Mouse (Mus musculus): ENCODE data around the gene Ccdc13. TPM values are rescaled to one million over a fixed set of nuclear protein-coding genes. Genes with fewer than 3 reads are reported as not detected.
A peak's percentile ranks its signal among the peaks of the same experiment; 100 is the strongest.

Gene Ccdc13
- polyA plus RNA-seq, 1 experiment from 2014 or later, result 3.6 TPM

- Histone ChIP-seq H3K9ac (ENCODE audit: low read depth, low read length) (no peak overlapping the region), H3K4me2 (ENCODE audit: low read length) (no peak overlapping the region), H3K4me1 (ENCODE audit: control insufficient read depth, insufficient read depth, low read depth, low read length) (peaks cover 5% of the 10 kb centered on the region), H3K27me3 (replicated peaks; ENCODE audit: control insufficient read depth, insufficient read depth, low read length) (peaks cover 9% of the 10 kb centered on the region), H3K27ac (ENCODE audit: low read depth, low read length) (no peak overlapping the region), H3K36me3 (ENCODE audit: control insufficient read depth, insufficient read depth, low read length) (no peaks in the 10 kb centered on the region), H3K9me3 (ENCODE audit: control insufficient read depth, low read length) (no peaks in the 10 kb centered on the region), H3K4me3 (ENCODE audit: low read length) (no peak overlapping the region)
- 88% methylated on average over 7 of the region's 7 CpGs for WGBS
- ATAC-seq, result no peak
Measured at GRCm38 (mm10) chr9:121776511-121776910, 62.8 kb downstream of the Ccdc13 start.

GRCm38 (mm10) chr9:121775951-121776350 is 63.3 kb downstream of the Ccdc13 start:
- no peak overlapping the region for H3K4me3 ChIP-seq (ENCODE audit: low read length)
- 81% methylated on average over 10 of the region's 10 CpGs for WGBS
- H3K4me1 ChIP-seq (ENCODE audit: control insufficient read depth, insufficient read depth, low read depth, low read length), result peaks cover 5% of the 10 kb centered on the region
- no peak overlapping the region for H3K9ac ChIP-seq (ENCODE audit: low read depth, low read length)
- H3K9me3 ChIP-seq (ENCODE audit: control insufficient read depth, low read length), result no peaks in the 10 kb centered on the region
- no peaks in the 10 kb centered on the region for H3K36me3 ChIP-seq (ENCODE audit: control insufficient read depth, insufficient read depth, low read length)
- H3K27ac ChIP-seq (ENCODE audit: low read depth, low read length), result no peak overlapping the region
- ATAC-seq, result no peak
- no peak overlapping the region for H3K4me2 ChIP-seq (ENCODE audit: low read length)
- H3K27me3 ChIP-seq (replicated peaks; ENCODE audit: control insufficient read depth, insufficient read depth, low read length), result peaks cover 9% of the 10 kb centered on the region

DNA sequence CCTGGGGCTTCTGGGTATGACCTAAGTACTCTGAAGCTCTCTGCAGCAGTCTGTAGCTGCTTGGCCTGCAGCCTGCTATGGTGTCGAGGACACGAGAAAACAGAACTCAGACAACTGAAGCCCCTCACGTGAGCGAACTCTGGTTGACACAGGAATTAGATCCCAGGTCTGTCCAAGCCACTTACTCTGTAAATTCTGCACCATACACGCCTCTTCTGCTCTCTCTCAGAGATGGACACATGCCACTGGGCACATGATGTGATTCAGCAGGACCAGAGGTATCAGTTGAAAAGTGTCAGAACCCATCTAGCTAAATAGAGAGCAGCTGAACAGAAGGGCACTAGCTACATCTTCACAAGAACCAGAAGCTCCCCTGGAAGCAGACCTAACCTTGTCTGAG is 66.8 kb downstream of the Ccdc13 start:
- peaks cover 12% of the 10 kb centered on the region for H3K36me3 ChIP-seq (ENCODE audit: control insufficient read depth, insufficient read depth, low read length)
- no peak for ATAC-seq
- H3K4me1 ChIP-seq (ENCODE audit: control insufficient read depth, insufficient read depth, low read depth, low read length), result no peaks in the 10 kb centered on the region
- no peaks in the 10 kb centered on the region for H3K9me3 ChIP-seq (ENCODE audit: control insufficient read depth, low read length)
- H3K4me3 ChIP-seq (ENCODE audit: low read length), result no peak overlapping the region
- H3K27me3 ChIP-seq (replicated peaks; ENCODE audit: control insufficient read depth, insufficient read depth, low read length), result peaks cover 4% of the 10 kb centered on the region; the same call in 1 of the 2 replicates
- no peak overlapping the region for H3K4me2 ChIP-seq (ENCODE audit: low read length)
- no peak overlapping the region for H3K27ac ChIP-seq (ENCODE audit: low read depth, low read length)
- WGBS, result 74% methylated on average over 5 of the region's 5 CpGs
- H3K9ac ChIP-seq (ENCODE audit: low read depth, low read length), result no peak overlapping the region

DNA sequence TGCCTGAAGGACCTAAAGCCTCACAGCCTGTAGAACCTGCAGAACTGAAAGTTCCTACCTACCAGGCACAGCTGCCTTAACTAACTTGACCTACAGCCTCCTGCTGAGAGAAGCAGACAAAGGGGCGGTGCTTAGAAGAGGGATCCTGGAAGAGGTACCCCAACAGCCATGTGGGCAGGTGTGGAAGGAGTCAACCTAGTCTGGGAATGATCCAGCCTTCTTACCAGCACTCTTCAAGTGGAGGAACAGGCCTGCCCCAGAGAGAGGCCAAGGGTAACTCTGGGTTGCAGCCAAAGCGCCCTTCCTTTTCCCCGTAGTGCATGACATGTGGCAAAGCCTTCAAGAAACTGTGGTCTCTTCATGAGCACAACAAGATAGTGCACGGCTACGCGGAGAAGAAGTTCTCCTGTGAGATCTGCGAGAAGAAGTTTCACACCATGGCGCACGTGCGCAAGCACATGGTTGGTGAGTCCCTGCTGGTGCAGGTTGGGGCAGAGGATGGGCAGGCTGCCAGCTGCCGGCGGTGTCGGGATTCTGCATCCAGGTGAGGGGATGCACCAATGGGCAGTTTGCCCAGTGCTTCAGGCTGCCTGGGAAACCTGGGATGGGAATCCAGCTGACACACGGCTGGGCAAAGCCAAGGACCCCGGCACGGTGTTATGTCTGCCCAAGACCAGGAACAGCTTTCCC is 74.0 kb downstream of the Ccdc13 start:
- no peak for ATAC-seq
- no peak overlapping the region for H3K9ac ChIP-seq (ENCODE audit: low read depth, low read length)
- H3K36me3 ChIP-seq (ENCODE audit: control insufficient read depth, insufficient read depth, low read length), result peaks cover 46% of the 10 kb centered on the region
- no peak overlapping the region for H3K27ac ChIP-seq (ENCODE audit: low read depth, low read length)
- no peak overlapping the region for H3K4me3 ChIP-seq (ENCODE audit: low read length)
- H3K4me1 ChIP-seq (ENCODE audit: control insufficient read depth, insufficient read depth, low read depth, low read length), result peaks cover 18% of the 10 kb centered on the region
- H3K27me3 ChIP-seq (replicated peaks; ENCODE audit: control insufficient read depth, insufficient read depth, low read length), result no peaks in the 10 kb centered on the region
- H3K9me3 ChIP-seq (ENCODE audit: control insufficient read depth, low read length), result no peaks in the 10 kb centered on the region
- WGBS, result 79% methylated on average over 16 of the region's 16 CpGs
- H3K4me2 ChIP-seq (ENCODE audit: low read length), result no peak overlapping the region

GRCm38 (mm10) chr9:121763716-121764115 is 75.5 kb downstream of the Ccdc13 start:
- Histone ChIP-seq H3K4me2 (ENCODE audit: low read length) (no peak overlapping the region), H3K4me1 (ENCODE audit: control insufficient read depth, insufficient read depth, low read depth, low read length) (peaks cover 20% of the 10 kb centered on the region), H3K27me3 (replicated peaks; ENCODE audit: control insufficient read depth, insufficient read depth, low read length) (no peaks in the 10 kb centered on the region), H3K36me3 (ENCODE audit: control insufficient read depth, insufficient read depth, low read length) (peaks cover 45% of the 10 kb centered on the region), H3K27ac (ENCODE audit: low read depth, low read length) (no peak overlapping the region), H3K4me3 (ENCODE audit: low read length) (no peak overlapping the region), H3K9me3 (ENCODE audit: control insufficient read depth, low read length) (no peaks in the 10 kb centered on the region), H3K9ac (ENCODE audit: low read depth, low read length) (no peak overlapping the region)
- WGBS, result 89% methylated on average over 19 of the region's 19 CpGs
- no peak for ATAC-seq

GRCm38 (mm10) chr9:121762761-121763160 is 76.5 kb downstream of the Ccdc13 start:
- no peak overlapping the region for H3K27ac ChIP-seq (ENCODE audit: low read depth, low read length)
- H3K27me3 ChIP-seq (replicated peaks; ENCODE audit: control insufficient read depth, insufficient read depth, low read length), result no peaks in the 10 kb centered on the region
- no peak for ATAC-seq
- no peak overlapping the region for H3K4me3 ChIP-seq (ENCODE audit: low read length)
- H3K9me3 ChIP-seq (ENCODE audit: control insufficient read depth, low read length), result no peaks in the 10 kb centered on the region
- H3K4me1 ChIP-seq (ENCODE audit: control insufficient read depth, insufficient read depth, low read depth, low read length), result peaks cover 29% of the 10 kb centered on the region
- 79% methylated on average over 25 of the region's 25 CpGs for WGBS
- H3K36me3 ChIP-seq (ENCODE audit: control insufficient read depth, insufficient read depth, low read length), result peaks cover 37% of the 10 kb centered on the region
- H3K4me2 ChIP-seq (ENCODE audit: low read length), result no peak overlapping the region
- no peak overlapping the region for H3K9ac ChIP-seq (ENCODE audit: low read depth, low read length)

DNA sequence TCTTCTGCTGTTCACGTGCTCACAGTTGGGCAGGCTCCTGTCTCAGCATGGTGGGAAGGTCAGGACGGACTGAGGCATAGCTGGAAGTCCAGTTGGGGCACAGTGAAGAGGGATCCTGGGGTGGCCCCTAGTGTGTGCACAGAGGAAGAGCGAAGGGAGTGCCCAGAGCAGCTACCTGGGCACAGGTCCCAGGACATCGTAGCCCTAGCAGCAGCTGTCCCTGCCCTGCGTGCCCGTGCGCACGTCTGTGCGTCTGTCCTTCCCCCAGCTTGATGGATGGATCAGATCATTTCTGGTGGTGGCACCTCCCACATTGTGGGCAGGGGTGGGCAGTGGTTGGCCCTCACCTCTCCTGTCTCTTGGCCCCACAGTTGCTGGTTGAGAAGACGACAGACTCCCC is 77.0 kb downstream of the Ccdc13 start:
- peaks cover 30% of the 10 kb centered on the region for H3K4me1 ChIP-seq (ENCODE audit: control insufficient read depth, insufficient read depth, low read depth, low read length)
- H3K36me3 ChIP-seq (ENCODE audit: control insufficient read depth, insufficient read depth, low read length), result peaks cover 32% of the 10 kb centered on the region
- H3K4me2 ChIP-seq (ENCODE audit: low read length), result no peak overlapping the region
- H3K27me3 ChIP-seq (replicated peaks; ENCODE audit: control insufficient read depth, insufficient read depth, low read length), result no peaks in the 10 kb centered on the region
- no peak overlapping the region for H3K4me3 ChIP-seq (ENCODE audit: low read length)
- no peaks in the 10 kb centered on the region for H3K9me3 ChIP-seq (ENCODE audit: control insufficient read depth, low read length)
- ATAC-seq, result no peak
- H3K9ac ChIP-seq (ENCODE audit: low read depth, low read length), result no peak overlapping the region
- no peak overlapping the region for H3K27ac ChIP-seq (ENCODE audit: low read depth, low read length)
- 84% methylated on average over 10 of the region's 10 CpGs for WGBS

GRCm38 (mm10) chr9:121761787-121762186 is 77.5 kb downstream of the Ccdc13 start:
- Histone ChIP-seq H3K36me3 (ENCODE audit: control insufficient read depth, insufficient read depth, low read length) (peaks cover 32% of the 10 kb centered on the region), H3K9me3 (ENCODE audit: control insufficient read depth, low read length) (no peaks in the 10 kb centered on the region), H3K9ac (ENCODE audit: low read depth, low read length) (peak overlapping the region; percentile 8; the same call in 1 of the 2 replicates), H3K27ac (ENCODE audit: low read depth, low read length) (no peak overlapping the region), H3K27me3 (replicated peaks; ENCODE audit: control insufficient read depth, insufficient read depth, low read length) (no peaks in the 10 kb centered on the region), H3K4me2 (ENCODE audit: low read length) (no peak overlapping the region), H3K4me1 (ENCODE audit: control insufficient read depth, insufficient read depth, low read depth, low read length) (peaks cover 30% of the 10 kb centered on the region), H3K4me3 (ENCODE audit: low read length) (no peak overlapping the region)
- ATAC-seq, result no peak
- WGBS, result 61% methylated on average over 8 of the region's 8 CpGs

GRCm38 (mm10) chr9:121761091-121761665 is 78.1 kb downstream of the Ccdc13 start:
- H3K27ac ChIP-seq (ENCODE audit: low read depth, low read length), result peak overlapping the region; percentile 90
- H3K4me3 ChIP-seq (ENCODE audit: low read length), result peak overlapping the region; percentile 83
- H3K27me3 ChIP-seq (replicated peaks; ENCODE audit: control insufficient read depth, insufficient read depth, low read length), result no peaks in the 10 kb centered on the region
- peak overlapping the region; percentile 90 for H3K4me2 ChIP-seq (ENCODE audit: low read length)
- H3K9me3 ChIP-seq (ENCODE audit: control insufficient read depth, low read length), result no peaks in the 10 kb centered on the region
- ATAC-seq, result no peak
- peak overlapping the region; percentile 89 for H3K9ac ChIP-seq (ENCODE audit: low read depth, low read length)
- peaks cover 30% of the 10 kb centered on the region for H3K4me1 ChIP-seq (ENCODE audit: control insufficient read depth, insufficient read depth, low read depth, low read length)
- WGBS, result 62% methylated on average over 10 of the region's 10 CpGs
- peaks cover 35% of the 10 kb centered on the region for H3K36me3 ChIP-seq (ENCODE audit: control insufficient read depth, insufficient read depth, low read length)

All from hindbrain, embryonic 16.5 days (tissue).